Mouse (Mus musculus): ENCODE measurements around the gene Hsd17b1. TPM values are rescaled to one million over a fixed set of nuclear protein-coding genes. Genes with fewer than 3 reads are reported as not detected.
A peak's percentile ranks its signal among the peaks of the same experiment; 100 is the strongest.

The Hsd17b1 gene
- not detected in 2 replicates for polyA plus RNA-seq (2015; fragmentation: Nextera tagmentation; extraction: Ambion mirVana)

DNA sequence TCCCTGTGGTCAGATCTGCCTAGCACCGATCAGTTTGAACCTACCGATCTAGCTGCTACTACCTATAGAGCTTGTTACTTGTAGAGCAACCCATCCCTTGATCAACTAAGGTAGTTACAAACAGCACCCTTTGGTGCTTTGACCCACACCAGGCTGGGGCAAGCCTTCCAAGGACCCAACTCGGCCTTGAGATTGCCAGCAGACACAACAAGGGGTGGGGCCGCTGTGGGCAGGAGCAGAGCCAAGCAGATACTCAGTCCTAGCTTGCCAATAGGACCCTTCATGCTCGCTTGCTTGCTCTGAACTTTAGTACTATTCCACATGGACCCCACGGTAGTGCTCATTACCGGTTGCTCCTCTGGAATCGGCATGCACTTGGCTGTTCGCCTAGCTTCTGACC lies at the start of gene Hsd17b1:
Gene Hsd17b1 (plus strand): TSS at position 291 of the 400 bp plus-strand sequence.
- Histone ChIP-seq H3K36me3 (peaks cover 5% of the 10 kb centered on the region; the same call in 1 of the 2 replicates), H3K27me3 (peaks cover 47% of the 10 kb centered on the region), H3K4me2 (no peak within 1 kb of the TSS), H3K27ac (no peak within 1 kb of the TSS), H3K4me3 (no peak within 1 kb of the TSS), H3K4me1 (replicated peaks) (peaks cover 17% of the 10 kb centered on the region), H3K9me3 (replicated peaks) (no peaks in the 10 kb centered on the region), H3K9ac (no peak within 1 kb of the TSS)
- ATAC-seq (replicated peaks; ENCODE audit: insufficient number of reproducible peaks, insufficient read depth, low FRiP score, low read depth) = no peak
- 61% methylated on average over 9 of the region's 9 CpGs for WGBS

DNA sequence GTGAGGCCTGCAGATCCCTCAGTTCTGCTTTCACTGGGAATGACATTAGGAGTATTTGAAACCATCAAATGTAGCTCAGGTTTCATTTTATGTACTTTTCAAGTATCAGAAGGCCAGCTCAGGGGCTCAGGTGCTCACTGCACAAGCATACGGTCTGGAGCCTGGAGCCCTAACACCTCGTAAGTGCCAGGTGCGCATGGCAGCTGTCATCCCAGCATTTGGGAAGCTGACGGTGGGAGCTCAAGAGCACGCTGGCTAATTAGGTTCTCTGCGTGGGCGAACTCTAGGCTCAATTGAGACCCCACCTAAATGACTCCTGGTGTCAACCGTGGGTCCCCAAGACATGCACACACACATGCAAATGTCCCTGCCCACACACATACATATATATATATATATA lies 48.9 kb upstream of the Hsd17b1 start:
- H3K4me1 ChIP-seq (replicated peaks) = peaks cover 27% of the 10 kb centered on the region
- H3K36me3 ChIP-seq = peaks cover 34% of the 10 kb centered on the region
- no peaks in the 10 kb centered on the region for H3K9me3 ChIP-seq (replicated peaks)
- H3K27ac ChIP-seq = peak overlapping the region; percentile 67
- H3K27me3 ChIP-seq = no peaks in the 10 kb centered on the region
- H3K4me2 ChIP-seq = no peak overlapping the region
- no peak overlapping the region for H3K9ac ChIP-seq
- 87% methylated on average over 8 of the region's 8 CpGs for WGBS
- ATAC-seq (replicated peaks; ENCODE audit: insufficient number of reproducible peaks, insufficient read depth, low FRiP score, low read depth) = no peak
- no peak overlapping the region for H3K4me3 ChIP-seq

DNA sequence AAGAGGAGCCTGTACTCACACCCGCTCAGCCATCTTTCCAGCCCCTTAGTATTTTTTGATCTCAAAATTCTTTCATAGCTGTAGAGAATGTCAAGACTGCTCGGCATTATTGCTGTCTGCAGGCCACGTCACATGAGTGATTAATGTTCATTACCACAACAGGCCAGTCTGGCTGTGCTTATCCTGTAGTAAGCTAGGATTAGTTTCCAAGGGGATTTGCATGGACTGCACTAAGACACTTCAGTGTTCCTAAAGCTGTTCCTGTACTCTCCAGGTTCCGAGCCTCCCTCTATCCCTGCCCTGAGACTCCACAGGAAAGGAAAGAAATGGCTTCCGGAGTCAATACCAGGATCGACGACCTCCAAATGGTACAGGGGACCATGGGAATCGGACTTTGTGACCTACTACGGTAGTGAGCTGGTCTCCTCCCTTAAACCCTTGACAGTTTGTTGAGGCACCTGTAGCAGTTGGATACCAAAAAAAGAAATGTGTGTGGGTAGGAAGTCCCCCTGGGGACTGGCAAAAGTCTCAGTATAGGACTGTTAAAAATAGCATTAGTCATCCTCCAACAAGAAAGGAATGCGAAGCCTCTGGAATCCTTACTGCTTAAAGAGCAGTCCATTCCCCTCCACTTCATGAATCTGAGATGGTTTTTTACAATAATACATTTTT lies 47.9 kb upstream of the Hsd17b1 start:
- Histone ChIP-seq H3K4me1 (replicated peaks) (peaks cover 27% of the 10 kb centered on the region), H3K4me3 (no peak overlapping the region), H3K9me3 (replicated peaks) (no peaks in the 10 kb centered on the region), H3K27me3 (no peaks in the 10 kb centered on the region), H3K36me3 (peaks cover 38% of the 10 kb centered on the region), H3K27ac (peak overlapping the region; percentile 90), H3K9ac (no peak overlapping the region), H3K4me2 (no peak overlapping the region)
- peak; percentile 86 for ATAC-seq (replicated peaks; ENCODE audit: insufficient number of reproducible peaks, insufficient read depth, low FRiP score, low read depth)
- WGBS = 40% methylated on average over 10 of the region's 10 CpGs

DNA sequence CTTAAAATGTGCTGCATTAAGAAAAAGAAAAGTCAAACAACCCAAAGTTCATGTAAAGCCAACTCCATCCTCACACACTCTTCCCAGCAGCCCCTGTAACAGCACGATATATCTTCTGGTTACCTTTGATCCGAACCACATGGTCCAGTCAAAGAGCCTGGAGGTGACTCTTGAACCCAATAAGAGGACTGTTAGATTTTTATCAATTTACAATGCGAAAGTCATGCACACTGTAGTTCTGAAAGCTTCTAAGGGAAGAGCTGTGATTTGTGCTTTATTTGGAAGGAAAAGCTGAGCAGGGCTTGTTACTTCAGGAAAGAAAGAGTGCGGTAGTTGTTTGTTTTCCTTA lies 47.4 kb upstream of the Hsd17b1 start:
- ATAC-seq (replicated peaks; ENCODE audit: insufficient number of reproducible peaks, insufficient read depth, low FRiP score, low read depth) = no peak
- peak overlapping the region; percentile 90 for H3K27ac ChIP-seq
- no peak overlapping the region for H3K4me2 ChIP-seq
- H3K4me1 ChIP-seq (replicated peaks) = peaks cover 27% of the 10 kb centered on the region
- no peaks in the 10 kb centered on the region for H3K9me3 ChIP-seq (replicated peaks)
- H3K9ac ChIP-seq = no peak overlapping the region
- H3K4me3 ChIP-seq = no peak overlapping the region
- peaks cover 41% of the 10 kb centered on the region for H3K36me3 ChIP-seq
- H3K27me3 ChIP-seq = no peaks in the 10 kb centered on the region
- 65% methylated on average over 4 of the region's 4 CpGs for WGBS

DNA sequence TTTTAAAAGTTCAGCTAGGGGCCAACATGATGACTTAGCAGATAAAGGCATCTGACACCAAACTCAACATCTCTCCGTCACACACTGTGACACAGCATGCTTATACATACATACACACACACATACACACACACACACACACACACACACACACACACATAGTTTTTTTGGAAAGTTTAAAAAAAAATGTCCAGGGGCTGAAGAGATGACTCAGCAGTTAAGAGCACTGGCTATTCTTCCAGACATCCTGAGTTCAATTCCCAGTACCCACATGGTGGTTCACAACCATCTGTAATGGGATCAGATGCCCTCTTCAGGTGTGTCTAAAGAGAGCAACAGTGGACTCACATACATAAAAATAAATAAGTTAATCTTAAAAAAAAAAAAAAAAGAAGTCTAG lies 46.7 kb upstream of the Hsd17b1 start:
- H3K4me2 ChIP-seq = no peak overlapping the region
- no peak overlapping the region for H3K9ac ChIP-seq
- peaks cover 43% of the 10 kb centered on the region for H3K36me3 ChIP-seq
- 95% methylated on average over 1 of the region's 1 CpGs for WGBS
- H3K4me3 ChIP-seq = no peak overlapping the region
- peaks cover 27% of the 10 kb centered on the region for H3K4me1 ChIP-seq (replicated peaks)
- ATAC-seq (replicated peaks; ENCODE audit: insufficient number of reproducible peaks, insufficient read depth, low FRiP score, low read depth) = no peak
- peak overlapping the region; percentile 90 for H3K27ac ChIP-seq
- no peaks in the 10 kb centered on the region for H3K27me3 ChIP-seq
- H3K9me3 ChIP-seq (replicated peaks) = no peaks in the 10 kb centered on the region

DNA sequence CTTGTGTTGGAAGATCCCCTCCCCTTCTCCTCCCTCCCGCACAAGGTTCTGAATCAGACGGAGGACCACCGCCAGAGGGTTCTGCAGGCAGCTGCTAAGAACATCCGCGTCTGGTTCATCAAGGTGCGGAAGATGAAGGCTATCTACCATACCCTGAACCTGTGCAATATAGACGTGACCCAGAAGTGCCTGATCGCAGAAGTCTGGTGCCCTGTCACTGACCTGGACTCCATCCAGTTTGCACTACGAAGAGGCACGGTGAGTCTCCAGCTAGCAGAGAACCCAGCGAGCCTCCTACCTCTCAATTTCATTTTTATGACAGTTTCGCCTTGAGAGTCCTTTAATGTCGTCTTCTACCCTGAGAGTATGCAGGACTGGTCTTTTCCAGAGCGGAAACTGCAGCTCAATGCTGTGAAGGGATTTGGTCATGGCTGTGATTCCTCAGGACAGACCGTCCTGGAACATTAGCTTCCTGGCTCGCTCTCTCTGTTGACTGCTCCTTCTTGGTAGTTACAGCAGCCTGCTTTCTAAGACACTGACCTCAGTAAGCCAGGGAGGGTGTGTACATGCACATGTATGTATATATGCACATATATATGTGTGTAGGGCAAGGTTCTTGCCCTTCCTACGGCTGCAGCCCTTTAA lies 44.2 kb upstream of the Hsd17b1 start:
- WGBS = 94% methylated on average over 17 of the region's 17 CpGs
- Histone ChIP-seq H3K9ac (no peak overlapping the region), H3K4me2 (no peak overlapping the region), H3K4me1 (replicated peaks) (peaks cover 13% of the 10 kb centered on the region), H3K4me3 (no peak overlapping the region), H3K27ac (no peak overlapping the region), H3K27me3 (no peaks in the 10 kb centered on the region), H3K36me3 (peaks cover 66% of the 10 kb centered on the region), H3K9me3 (replicated peaks) (no peaks in the 10 kb centered on the region)
- ATAC-seq (replicated peaks; ENCODE audit: insufficient number of reproducible peaks, insufficient read depth, low FRiP score, low read depth) = no peak

DNA sequence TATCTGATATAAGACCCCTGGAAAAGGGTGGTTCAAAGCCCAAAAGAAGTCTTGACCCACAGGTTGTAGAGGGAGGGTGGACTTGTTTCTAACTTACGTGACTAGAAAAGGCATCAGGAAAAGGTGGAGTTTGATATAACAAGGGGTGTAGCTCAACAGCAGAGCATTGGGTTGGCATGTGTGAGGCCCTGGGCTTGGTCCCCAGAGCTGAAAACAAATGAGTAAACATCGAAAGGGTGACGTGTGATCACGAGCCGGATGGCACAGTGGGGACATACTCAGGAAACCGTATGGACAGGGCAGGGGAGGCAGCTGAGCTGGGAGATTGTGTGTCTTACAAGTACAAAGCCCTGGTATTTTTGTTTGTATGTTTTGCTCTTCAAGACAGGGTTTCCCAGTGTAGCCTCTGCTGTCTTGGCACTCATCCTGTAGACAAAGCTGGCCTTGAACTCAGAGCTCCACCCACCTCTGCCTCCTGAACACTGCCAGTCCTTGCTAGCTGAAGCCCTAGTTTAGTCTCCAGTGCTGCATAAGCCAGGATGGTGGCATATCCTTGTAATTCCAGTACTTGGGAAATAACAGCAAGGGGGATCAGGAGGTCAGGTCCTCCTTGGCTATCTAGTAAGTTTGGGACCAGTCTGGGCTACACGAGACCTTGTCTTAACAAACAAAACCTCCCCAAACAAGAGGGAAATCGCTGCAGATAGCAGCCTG lies 43.4 kb upstream of the Hsd17b1 start:
- H3K36me3 ChIP-seq = peaks cover 74% of the 10 kb centered on the region
- H3K4me3 ChIP-seq = no peak overlapping the region
- no peaks in the 10 kb centered on the region for H3K9me3 ChIP-seq (replicated peaks)
- H3K9ac ChIP-seq = no peak overlapping the region
- 89% methylated on average over 8 of the region's 8 CpGs for WGBS
- H3K27me3 ChIP-seq = no peaks in the 10 kb centered on the region
- no peak overlapping the region for H3K4me2 ChIP-seq
- ATAC-seq (replicated peaks; ENCODE audit: insufficient number of reproducible peaks, insufficient read depth, low FRiP score, low read depth) = no peak
- H3K4me1 ChIP-seq (replicated peaks) = peaks cover 12% of the 10 kb centered on the region
- H3K27ac ChIP-seq = no peak overlapping the region

DNA sequence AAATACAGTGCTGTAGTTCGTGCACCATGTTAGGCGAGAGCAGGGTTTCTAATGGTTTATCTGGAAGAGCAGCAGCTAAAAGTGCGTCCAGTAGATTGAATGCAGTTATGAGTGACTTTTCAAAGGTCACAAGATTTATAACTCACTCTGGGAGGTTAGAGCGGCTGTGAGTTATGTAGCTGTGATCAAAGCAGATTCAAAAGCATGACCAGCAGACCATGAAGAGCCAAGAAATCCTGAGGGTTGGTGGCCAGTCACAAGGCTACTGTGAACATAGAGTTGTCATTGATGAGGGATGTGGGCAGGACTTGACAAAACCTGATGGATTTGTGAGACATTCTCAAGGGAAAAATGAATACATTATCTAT lies 42.9 kb upstream of the Hsd17b1 start:
- Histone ChIP-seq H3K27me3 (no peaks in the 10 kb centered on the region), H3K9ac (no peak overlapping the region), H3K4me1 (replicated peaks) (peaks cover 7% of the 10 kb centered on the region; the same call in 1 of the 2 replicates), H3K9me3 (replicated peaks) (no peaks in the 10 kb centered on the region), H3K4me3 (no peak overlapping the region), H3K36me3 (peaks cover 80% of the 10 kb centered on the region), H3K27ac (no peak overlapping the region), H3K4me2 (no peak overlapping the region)
- ATAC-seq (replicated peaks; ENCODE audit: insufficient number of reproducible peaks, insufficient read depth, low FRiP score, low read depth) = no peak
- 88% methylated on average over 4 of the region's 4 CpGs for WGBS

DNA sequence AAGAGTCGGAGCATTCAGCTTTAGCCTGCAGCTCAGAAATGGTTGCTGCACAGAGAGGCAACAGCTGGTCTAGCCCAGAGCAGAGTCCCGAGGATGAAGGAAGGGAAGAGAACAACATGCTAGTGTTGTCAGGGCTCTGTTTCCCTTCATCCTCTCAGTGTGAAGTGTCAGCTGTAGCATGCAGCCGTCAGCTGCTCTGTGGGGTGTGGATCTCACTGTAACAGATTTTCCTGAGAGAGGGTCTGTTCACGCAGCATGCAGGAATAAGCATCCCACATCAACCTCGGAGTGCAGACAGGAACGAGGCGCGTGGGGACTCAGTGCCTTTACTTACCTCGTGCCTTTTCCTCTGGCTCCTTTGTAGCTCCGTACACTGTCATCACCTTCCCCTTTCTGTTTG lies 40.4 kb upstream of the Hsd17b1 start:
- H3K36me3 ChIP-seq = peaks cover 92% of the 10 kb centered on the region
- H3K27me3 ChIP-seq = no peaks in the 10 kb centered on the region
- H3K9me3 ChIP-seq (replicated peaks) = no peaks in the 10 kb centered on the region
- no peak overlapping the region for H3K4me2 ChIP-seq
- no peak overlapping the region for H3K27ac ChIP-seq
- ATAC-seq (replicated peaks; ENCODE audit: insufficient number of reproducible peaks, insufficient read depth, low FRiP score, low read depth) = no peak
- H3K9ac ChIP-seq = no peak overlapping the region
- H3K4me1 ChIP-seq (replicated peaks) = no peaks in the 10 kb centered on the region
- no peak overlapping the region for H3K4me3 ChIP-seq
- WGBS = 75% methylated on average over 10 of the region's 10 CpGs

DNA sequence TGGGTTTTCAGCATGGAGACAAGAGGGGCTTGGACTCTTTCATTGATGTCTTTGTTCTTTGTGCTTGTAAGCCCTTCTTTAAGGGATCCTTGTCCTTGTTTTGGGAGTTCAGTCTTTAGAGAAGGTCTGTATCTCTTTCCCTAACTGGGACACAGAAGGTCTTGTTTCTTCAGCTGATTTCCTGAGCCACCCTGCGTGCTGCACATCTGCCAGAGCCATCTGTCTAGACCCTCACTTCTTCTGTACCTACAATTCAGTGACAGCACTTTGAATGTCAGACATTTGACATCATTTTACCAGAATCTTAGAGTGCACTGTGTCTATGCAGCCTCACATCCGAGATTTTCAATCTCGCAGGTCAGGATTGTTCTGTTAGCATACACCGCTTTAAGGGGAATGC lies 32.4 kb upstream of the Hsd17b1 start:
- no peaks in the 10 kb centered on the region for H3K9me3 ChIP-seq (replicated peaks)
- H3K4me1 ChIP-seq (replicated peaks) = peaks cover 6% of the 10 kb centered on the region; the same call in 1 of the 2 replicates
- H3K9ac ChIP-seq = no peak overlapping the region
- H3K27ac ChIP-seq = no peak overlapping the region
- H3K4me2 ChIP-seq = no peak overlapping the region
- ATAC-seq (replicated peaks; ENCODE audit: insufficient number of reproducible peaks, insufficient read depth, low FRiP score, low read depth) = no peak
- H3K36me3 ChIP-seq = peaks cover 86% of the 10 kb centered on the region
- H3K27me3 ChIP-seq = no peaks in the 10 kb centered on the region
- no peak overlapping the region for H3K4me3 ChIP-seq
- 87% methylated on average over 4 of the region's 4 CpGs for WGBS

DNA sequence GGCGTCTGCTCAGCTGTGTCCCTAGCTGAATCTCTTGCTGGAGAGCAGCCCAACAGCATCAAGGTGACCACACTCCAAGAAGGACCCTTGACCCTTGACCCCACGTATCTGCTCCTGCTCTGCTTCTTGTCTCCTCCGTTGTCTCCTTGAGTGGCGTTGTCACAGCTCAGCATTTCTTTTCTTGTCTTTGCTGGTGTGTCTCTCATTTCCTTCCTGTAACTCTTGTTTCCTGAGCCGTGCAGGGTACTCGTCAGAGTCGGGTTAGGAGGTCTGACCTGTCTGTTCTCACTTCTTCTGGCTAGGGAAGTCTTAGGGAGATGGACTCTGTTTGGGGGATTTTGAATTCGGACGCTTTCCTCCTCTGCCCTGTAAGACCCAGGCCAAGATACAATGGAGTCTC lies 31.8 kb upstream of the Hsd17b1 start:
- H3K4me2 ChIP-seq = no peak overlapping the region
- no peak overlapping the region for H3K27ac ChIP-seq
- H3K9me3 ChIP-seq (replicated peaks) = no peaks in the 10 kb centered on the region
- no peak overlapping the region for H3K9ac ChIP-seq
- H3K4me3 ChIP-seq = no peak overlapping the region
- peaks cover 80% of the 10 kb centered on the region for H3K36me3 ChIP-seq
- H3K4me1 ChIP-seq (replicated peaks) = peaks cover 12% of the 10 kb centered on the region
- H3K27me3 ChIP-seq = no peaks in the 10 kb centered on the region
- ATAC-seq (replicated peaks; ENCODE audit: insufficient number of reproducible peaks, insufficient read depth, low FRiP score, low read depth) = no peak
- WGBS = 39% methylated on average over 9 of the region's 9 CpGs

Data from heart, embryonic 15.5 days (tissue).